Mouse (Mus musculus): ENCODE measurements at regions not wholly inside any gene's neighbourhood (a gene's known extent, or its start where the extent isn't known, plus 50 kb on each side); places are given as distances from the start of the nearest gene placed in this dataset.

GRCm38 (mm10) chr12:10562966-10563365 lies 172.4 kb downstream of the Rdh14 start:
- H3K27ac ChIP-seq (ENCODE audit: low read length) = no peak overlapping the region
- H3K4me1 ChIP-seq (replicated peaks; ENCODE audit: control insufficient read depth, insufficient read depth, low read length) = no peaks in the 10 kb centered on the region
- no peaks in the 10 kb centered on the region for H3K9me3 ChIP-seq (ENCODE audit: control insufficient read depth, low read length)
- WGBS = 73% methylated on average over 1 of the region's 1 CpGs
- H3K4me3 ChIP-seq (replicated peaks; ENCODE audit: low read length) = no peak overlapping the region
- no peak overlapping the region for H3K9ac ChIP-seq (replicated peaks; ENCODE audit: low read depth, low read length)
- H3K27me3 ChIP-seq (replicated peaks; ENCODE audit: control insufficient read depth, insufficient read depth, low read length) = no peaks in the 10 kb centered on the region
- no peak for ATAC-seq
- H3K4me2 ChIP-seq (ENCODE audit: low read length) = no peak overlapping the region
- H3K36me3 ChIP-seq (ENCODE audit: control insufficient read depth, insufficient read depth) = no peaks in the 10 kb centered on the region

DNA sequence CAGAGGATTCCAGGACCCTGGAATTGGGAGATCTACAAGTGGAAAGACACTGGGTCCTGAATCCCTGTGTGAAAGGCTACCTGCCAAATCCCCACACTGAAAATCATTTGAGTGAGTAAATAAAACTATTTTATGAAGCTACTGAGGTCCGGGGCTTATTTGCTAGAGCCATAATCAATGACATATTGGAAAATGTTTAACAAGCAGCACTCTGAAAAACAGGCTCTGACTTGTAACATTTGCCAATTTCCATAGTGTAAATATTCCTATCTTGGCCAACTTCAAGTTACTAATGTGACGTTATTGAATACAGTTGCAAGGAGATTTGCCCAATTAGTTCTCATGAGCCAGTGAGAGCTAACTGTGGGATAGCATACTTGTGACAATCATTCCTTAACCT lies 177.3 kb downstream of the Rdh14 start:
- H3K9ac ChIP-seq (replicated peaks; ENCODE audit: low read depth, low read length) = no peak overlapping the region
- H3K4me3 ChIP-seq (replicated peaks; ENCODE audit: low read length) = no peak overlapping the region
- no peaks in the 10 kb centered on the region for H3K9me3 ChIP-seq (ENCODE audit: control insufficient read depth, low read length)
- ATAC-seq = no peak
- WGBS = 72% methylated on average over 2 of the region's 2 CpGs
- H3K36me3 ChIP-seq (ENCODE audit: control insufficient read depth, insufficient read depth) = no peaks in the 10 kb centered on the region
- no peak overlapping the region for H3K27ac ChIP-seq (ENCODE audit: low read length)
- H3K27me3 ChIP-seq (replicated peaks; ENCODE audit: control insufficient read depth, insufficient read depth, low read length) = no peaks in the 10 kb centered on the region
- no peak overlapping the region for H3K4me2 ChIP-seq (ENCODE audit: low read length)
- H3K4me1 ChIP-seq (replicated peaks; ENCODE audit: control insufficient read depth, insufficient read depth, low read length) = no peaks in the 10 kb centered on the region

DNA sequence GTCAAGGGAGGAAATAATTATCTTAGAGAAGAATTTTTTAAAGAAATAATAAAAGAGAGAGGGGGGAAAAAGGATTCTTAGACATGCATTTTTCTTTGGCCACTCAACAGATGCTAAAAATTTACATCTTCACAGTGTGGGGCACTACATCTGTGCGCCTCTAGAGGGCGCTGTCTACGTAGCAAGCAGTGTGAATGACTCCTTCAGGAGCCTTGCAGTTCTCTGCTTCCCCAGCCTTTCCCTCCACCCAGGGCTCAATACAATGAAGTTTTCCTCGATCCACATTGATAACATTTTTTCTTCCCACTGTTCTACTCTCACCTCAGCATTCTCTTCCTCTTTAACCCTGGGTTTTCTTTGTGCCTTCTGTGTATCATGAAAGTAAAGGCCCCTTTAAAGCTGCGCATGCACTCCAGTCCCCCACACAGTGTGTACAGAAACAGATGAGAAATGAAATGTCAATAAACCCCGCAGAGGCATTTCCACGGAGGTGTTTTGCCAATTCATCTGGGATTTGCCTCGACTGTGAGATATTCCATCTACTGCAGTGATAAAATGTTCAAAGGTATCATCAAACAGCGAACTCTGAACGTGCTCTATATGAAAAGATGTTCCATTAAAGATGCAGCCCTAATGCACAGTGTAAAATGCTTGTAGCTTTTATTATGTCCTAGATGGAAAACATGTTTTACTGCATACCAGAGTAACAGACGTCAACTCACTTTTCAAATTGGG lies 181.2 kb downstream of the Rdh14 start:
- Histone ChIP-seq H3K9ac (replicated peaks; ENCODE audit: low read depth, low read length) (no peak overlapping the region), H3K36me3 (ENCODE audit: control insufficient read depth, insufficient read depth) (no peaks in the 10 kb centered on the region), H3K4me1 (replicated peaks; ENCODE audit: control insufficient read depth, insufficient read depth, low read length) (no peaks in the 10 kb centered on the region), H3K27me3 (replicated peaks; ENCODE audit: control insufficient read depth, insufficient read depth, low read length) (no peaks in the 10 kb centered on the region), H3K27ac (ENCODE audit: low read length) (no peak overlapping the region), H3K4me3 (replicated peaks; ENCODE audit: low read length) (no peak overlapping the region), H3K4me2 (ENCODE audit: low read length) (no peak overlapping the region), H3K9me3 (ENCODE audit: control insufficient read depth, low read length) (no peaks in the 10 kb centered on the region)
- WGBS = 55% methylated on average over 11 of the region's 11 CpGs
- ATAC-seq = no peak

- no peaks in the 10 kb centered on the region for H3K36me3 ChIP-seq (ENCODE audit: control insufficient read depth, insufficient read depth)
- H3K9ac ChIP-seq (replicated peaks; ENCODE audit: low read depth, low read length) = no peak overlapping the region
- H3K27ac ChIP-seq (ENCODE audit: low read length) = no peak overlapping the region
- no peak overlapping the region for H3K4me2 ChIP-seq (ENCODE audit: low read length)
- H3K9me3 ChIP-seq (ENCODE audit: control insufficient read depth, low read length) = no peaks in the 10 kb centered on the region
- H3K4me1 ChIP-seq (replicated peaks; ENCODE audit: control insufficient read depth, insufficient read depth, low read length) = no peaks in the 10 kb centered on the region
- 70% methylated on average over 5 of the region's 5 CpGs for WGBS
- ATAC-seq = no peak
- no peaks in the 10 kb centered on the region for H3K27me3 ChIP-seq (replicated peaks; ENCODE audit: control insufficient read depth, insufficient read depth, low read length)
- H3K4me3 ChIP-seq (replicated peaks; ENCODE audit: low read length) = no peak overlapping the region
Observed at GRCm38 (mm10) chr12:10572378-10572650, 181.7 kb downstream of the Rdh14 start.

DNA sequence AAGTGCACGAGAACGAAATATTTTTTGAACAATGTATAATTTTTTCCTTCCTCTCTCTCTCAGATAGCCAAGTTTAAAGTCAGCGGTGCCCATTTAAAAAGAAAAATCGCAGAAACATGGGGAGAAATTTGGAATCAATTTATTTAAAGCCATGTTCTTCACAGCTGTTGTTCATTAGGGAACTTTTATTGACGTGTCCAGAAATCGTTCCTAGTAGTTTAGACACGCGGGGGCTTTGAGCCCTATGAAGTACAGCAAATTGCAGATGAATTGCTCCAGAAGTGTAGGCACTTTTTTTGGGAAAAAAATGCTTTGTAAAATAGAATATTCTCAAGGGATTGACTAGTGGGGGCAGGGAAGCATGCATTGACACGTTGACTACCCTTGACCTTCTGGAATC lies 182.8 kb downstream of the Rdh14 start:
- Histone ChIP-seq H3K27me3 (replicated peaks; ENCODE audit: control insufficient read depth, insufficient read depth, low read length) (no peaks in the 10 kb centered on the region), H3K27ac (ENCODE audit: low read length) (no peak overlapping the region), H3K4me2 (ENCODE audit: low read length) (no peak overlapping the region), H3K4me3 (replicated peaks; ENCODE audit: low read length) (no peak overlapping the region), H3K36me3 (ENCODE audit: control insufficient read depth, insufficient read depth) (no peaks in the 10 kb centered on the region), H3K4me1 (replicated peaks; ENCODE audit: control insufficient read depth, insufficient read depth, low read length) (no peaks in the 10 kb centered on the region), H3K9ac (replicated peaks; ENCODE audit: low read depth, low read length) (no peak overlapping the region), H3K9me3 (ENCODE audit: control insufficient read depth, low read length) (no peaks in the 10 kb centered on the region)
- ATAC-seq = no peak
- 85% methylated on average over 9 of the region's 9 CpGs for WGBS

GRCm38 (mm10) chr12:10582840-10583614 lies 192.5 kb downstream of the Rdh14 start:
- WGBS = 82% methylated on average over 4 of the region's 4 CpGs
- H3K36me3 ChIP-seq (ENCODE audit: control insufficient read depth, insufficient read depth) = no peaks in the 10 kb centered on the region

DNA sequence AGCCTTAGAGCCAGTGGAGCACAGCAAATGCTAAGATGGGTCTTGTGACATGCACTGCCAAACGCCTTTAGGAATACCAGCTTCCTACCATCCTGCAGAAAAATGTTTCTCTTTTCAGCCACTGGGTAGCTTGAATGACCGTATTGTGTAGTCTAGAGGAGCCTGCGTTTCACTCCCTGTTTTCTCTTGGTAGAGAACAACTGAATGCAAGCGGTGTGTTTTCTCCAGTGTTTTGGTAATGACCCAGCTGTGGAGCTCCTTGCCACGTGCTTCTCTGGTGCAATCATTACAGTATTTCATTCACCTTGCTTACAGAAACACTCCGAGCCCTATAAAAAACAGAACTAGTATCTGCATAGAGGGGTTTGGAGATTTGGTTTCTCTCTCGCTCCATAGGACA lies 193.5 kb downstream of the Rdh14 start:
- no peaks in the 10 kb centered on the region for H3K9me3 ChIP-seq (ENCODE audit: control insufficient read depth, low read length)
- H3K27ac ChIP-seq (ENCODE audit: low read length) = no peak overlapping the region
- no peaks in the 10 kb centered on the region for H3K4me1 ChIP-seq (replicated peaks; ENCODE audit: control insufficient read depth, insufficient read depth, low read length)
- H3K4me3 ChIP-seq (replicated peaks; ENCODE audit: low read length) = no peak overlapping the region
- H3K27me3 ChIP-seq (replicated peaks; ENCODE audit: control insufficient read depth, insufficient read depth, low read length) = no peaks in the 10 kb centered on the region
- H3K4me2 ChIP-seq (ENCODE audit: low read length) = no peak overlapping the region
- WGBS = 56% methylated on average over 7 of the region's 7 CpGs
- no peak for ATAC-seq
- no peak overlapping the region for H3K9ac ChIP-seq (replicated peaks; ENCODE audit: low read depth, low read length)
- H3K36me3 ChIP-seq (ENCODE audit: control insufficient read depth, insufficient read depth) = no peaks in the 10 kb centered on the region

More at GRCm38 (mm10) chr12:10582840-10583614, 192.5 kb downstream of the Rdh14 start:
- Histone ChIP-seq H3K4me3 (replicated peaks; ENCODE audit: low read length) (no peak overlapping the region), H3K4me1 (replicated peaks; ENCODE audit: control insufficient read depth, insufficient read depth, low read length) (no peaks in the 10 kb centered on the region), H3K9me3 (ENCODE audit: control insufficient read depth, low read length) (no peaks in the 10 kb centered on the region), H3K4me2 (ENCODE audit: low read length) (no peak overlapping the region), H3K27ac (ENCODE audit: low read length) (no peak overlapping the region), H3K9ac (replicated peaks; ENCODE audit: low read depth, low read length) (no peak overlapping the region), H3K27me3 (replicated peaks; ENCODE audit: control insufficient read depth, insufficient read depth, low read length) (no peaks in the 10 kb centered on the region)
- no peak for ATAC-seq

GRCm38 (mm10) chr12:10589537-10589936 lies 199.0 kb downstream of the Rdh14 start:
- no peak overlapping the region for H3K9ac ChIP-seq (replicated peaks; ENCODE audit: low read depth, low read length)
- no peak overlapping the region for H3K4me3 ChIP-seq (replicated peaks; ENCODE audit: low read length)
- no peaks in the 10 kb centered on the region for H3K27me3 ChIP-seq (replicated peaks; ENCODE audit: control insufficient read depth, insufficient read depth, low read length)
- no peaks in the 10 kb centered on the region for H3K9me3 ChIP-seq (ENCODE audit: control insufficient read depth, low read length)
- ATAC-seq = peak; percentile 97
- no peaks in the 10 kb centered on the region for H3K36me3 ChIP-seq (ENCODE audit: control insufficient read depth, insufficient read depth)
- 36% methylated on average over 8 of the region's 8 CpGs for WGBS
- H3K27ac ChIP-seq (ENCODE audit: low read length) = no peak overlapping the region
- H3K4me1 ChIP-seq (replicated peaks; ENCODE audit: control insufficient read depth, insufficient read depth, low read length) = no peaks in the 10 kb centered on the region
- no peak overlapping the region for H3K4me2 ChIP-seq (ENCODE audit: low read length)

- H3K9ac ChIP-seq (replicated peaks; ENCODE audit: low read depth, low read length) = no peak overlapping the region
Observed at GRCm38 (mm10) chr12:10597976-10598746, 207.6 kb downstream of the Rdh14 start.

More at GRCm38 (mm10) chr12:10597976-10598746, 207.6 kb downstream of the Rdh14 start:
- Histone ChIP-seq H3K27ac (ENCODE audit: low read length) (no peak overlapping the region), H3K4me3 (replicated peaks; ENCODE audit: low read length) (no peak overlapping the region), H3K4me1 (replicated peaks; ENCODE audit: control insufficient read depth, insufficient read depth, low read length) (no peaks in the 10 kb centered on the region), H3K4me2 (ENCODE audit: low read length) (no peak overlapping the region), H3K9me3 (ENCODE audit: control insufficient read depth, low read length) (no peaks in the 10 kb centered on the region), H3K27me3 (replicated peaks; ENCODE audit: control insufficient read depth, insufficient read depth, low read length) (no peaks in the 10 kb centered on the region), H3K36me3 (ENCODE audit: control insufficient read depth, insufficient read depth) (no peaks in the 10 kb centered on the region)
- ATAC-seq = peak; percentile 63
- 19% methylated on average over 7 of the region's 7 CpGs for WGBS
